13 mouse cellular contexts compared by ENCODE assay signal in the genomic region with DNA sequence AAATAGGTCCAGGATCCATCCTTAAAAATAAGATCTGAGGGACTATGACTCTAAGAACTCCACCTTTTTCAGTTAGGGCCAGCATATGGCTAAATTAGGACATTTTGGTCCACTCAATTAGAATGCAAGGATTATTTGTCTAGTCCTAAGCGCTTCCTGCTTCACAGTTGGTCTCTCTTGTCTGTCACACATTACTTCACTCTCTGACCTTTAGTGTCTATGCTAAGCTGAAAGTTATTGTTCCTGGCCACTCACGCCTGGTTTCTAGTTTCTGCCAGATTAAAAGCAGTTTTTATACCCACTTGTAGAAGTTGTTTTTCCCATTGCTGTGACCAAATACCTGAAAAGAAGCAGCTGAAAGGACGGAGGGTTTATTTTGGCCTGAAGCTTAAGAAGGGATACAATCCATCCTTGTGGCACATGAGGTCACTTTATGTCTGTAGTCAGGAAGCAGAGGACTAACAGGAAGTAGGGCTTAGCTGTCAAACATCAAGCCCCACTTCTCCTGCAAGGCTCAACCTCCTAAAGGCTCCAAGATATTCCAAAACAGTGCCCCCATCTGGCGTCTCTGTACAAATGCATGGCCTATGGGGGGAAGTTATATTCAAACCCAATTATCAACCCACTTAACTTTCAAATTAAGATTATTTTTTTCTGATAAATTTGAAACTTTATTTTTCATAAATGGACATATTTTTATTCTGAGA.
A peak's percentile ranks its signal among the peaks of the same experiment; 100 is the strongest.
DNase-seq lines count a peak whose midpoint lies in the region; ATAC-seq and TF ChIP-seq lines count a peak whose summit lies in the region.
"Had no signal": no experiment of that assay in that cellular context is flagged by ENCODE, and none has a peak within 500 bp of the region (broad histone marks: within the 10 kb centered on the region; RNA-seq: fewer than 3 reads in every experiment).

No protein-coding gene starts in this region.

- no peaks in the 10 kb centered on the region for H3K9me3 ChIP-seq in lung, embryonic 15.5 days
- no peaks in the 10 kb centered on the region for H3K9me3 ChIP-seq in forebrain, embryonic 16.5 days (ENCODE audit: control insufficient read depth, low read length)
- H3K9me3 ChIP-seq: neural tube, embryonic 13.5 days had no signal

- no peaks in the 10 kb centered on the region for H3K27me3 ChIP-seq in lung, embryonic 15.5 days
- H3K27me3 ChIP-seq in Patski: no peaks in the 10 kb centered on the region
- no peaks in the 10 kb centered on the region for H3K27me3 ChIP-seq in forebrain, embryonic 16.5 days (replicated peaks; ENCODE audit: control insufficient read depth, insufficient read depth, low read length)

- H3K4me2 ChIP-seq in lung, embryonic 15.5 days: no peak overlapping the region
- H3K4me2 ChIP-seq in forebrain, embryonic 16.5 days (ENCODE audit: low read length): no peak overlapping the region
- H3K4me2 ChIP-seq: neural tube, embryonic 13.5 days had no signal

- peaks cover 19% of the 10 kb centered on the region for H3K4me1 ChIP-seq in lung, embryonic 15.5 days
- peaks cover 17% of the 10 kb centered on the region for H3K4me1 ChIP-seq in lung, adult 2 months (ENCODE audit: control insufficient read depth, insufficient read depth, low read length)
- H3K4me1 ChIP-seq in forebrain, embryonic 16.5 days (replicated peaks; ENCODE audit: control insufficient read depth, insufficient read depth, low read length): no peaks in the 10 kb centered on the region

- CTCF ChIA-PET in Patski (lab: Charles Lee): interaction anchor here (0.7 to 2.8 kb wide), 2 partner anchors 14 to 34 kb away, joined by 3 to 8 read pairs; no protein-coding TSS in a partner anchor

- H3K27ac ChIP-seq in lung, embryonic 15.5 days: 0 out of 2 replicates have a peak overlapping the region, but pooled peaks have one; percentile 8
- H3K27ac ChIP-seq in forebrain, embryonic 16.5 days (ENCODE audit: low read length): no peak overlapping the region
- H3K27ac ChIP-seq: neural tube, embryonic 13.5 days had no signal

- no peak overlapping the region for H3K9ac ChIP-seq in lung, embryonic 15.5 days
- no peak overlapping the region for H3K9ac ChIP-seq in forebrain, embryonic 16.5 days (replicated peaks; ENCODE audit: low read depth, low read length)
- H3K9ac ChIP-seq: neural tube, embryonic 13.5 days had no signal

- ATAC-seq in lung, embryonic 15.5 days (ENCODE audit: borderline replicate concordance, extremely low read depth, low FRiP score, low TSS enrichment): no peak
- ATAC-seq in Patski: peak; percentile 35
- ATAC-seq in forebrain, embryonic 16.5 days: no peak

- in situ Hi-C loops in Patski (cut with MboI; ENCODE audit: low pct_unique_long_range_greater_than_20kb): no loop called here

- no peak for TF ChIP-seq POLR2A in lung, adult 2 months (IDR thresholded peaks at IDR 0.05; ENCODE audit: borderline replicate concordance, extremely low read depth, low read depth, low read length)

- WGBS in lung, embryonic 15.5 days: 60% methylated on average over 4 of the region's 4 CpGs
- WGBS in lung, adult 2 months: 50% methylated on average over 4 of the region's 4 CpGs
- 59% methylated on average over 4 of the region's 4 CpGs for WGBS in forebrain, embryonic 16.5 days

- peak; percentile 56 for DNase-seq in adrenal gland, postnatal 14 days
- DNase-seq in adrenal gland, adult 18-20 months (ENCODE audit: low spot score in 2 of 2): no peak
- no peak for DNase-seq in lung, adult 2 months
- DNase-seq in Patski (ENCODE audit: low read depth, low spot score): no peak
- peak; percentile 59 for DNase-seq in lung, postnatal 10 days
- DNase-seq in cerebellum, adult 18-20 months: no peak
- DNase-seq: B cell, adult 2 months; cerebellum, postnatal 36 days; heart, adult 18-20 months; left cerebral cortex, postnatal 4 days had no signal

- POLR2A ChIA-PET in Patski (lab: Charles Lee): no interaction called here

- no peak for TF ChIP-seq CTCF in lung, adult 2 months (IDR thresholded peaks at IDR 0.05; ENCODE audit: insufficient read depth, low read length)
- peak; percentile 60 for TF ChIP-seq CTCF in Patski (IDR thresholded peaks at IDR 0.05)

- no peaks in the 10 kb centered on the region for H3K36me3 ChIP-seq in lung, embryonic 15.5 days
- no peaks in the 10 kb centered on the region for H3K36me3 ChIP-seq in forebrain, embryonic 16.5 days (ENCODE audit: control insufficient read depth, insufficient read depth)
- H3K36me3 ChIP-seq: neural tube, embryonic 13.5 days had no signal

- no peak overlapping the region for H3K4me3 ChIP-seq in lung, embryonic 15.5 days
- H3K4me3 ChIP-seq in lung, adult 2 months (replicated peaks; ENCODE audit: extremely low read depth, low read depth, low read length): no peak overlapping the region
- H3K4me3 ChIP-seq in forebrain, embryonic 16.5 days (replicated peaks; ENCODE audit: low read length): no peak overlapping the region
- H3K4me3 ChIP-seq: neural tube, embryonic 13.5 days had no signal

Comparison
In these comparisons a context has a peak if more than half of its experiments do, and no peak if none do; other contexts are left out.
1. DNase-seq: peak in adrenal gland, postnatal 14 days (single experiment) and lung, postnatal 10 days (single experiment); none in adrenal gland, adult 18-20 months (0 of 2), lung, adult 2 months (single experiment), Patski (single experiment) and cerebellum, adult 18-20 months (0 of 2).